Mouse (Mus musculus) midbrain, postnatal 0 days (tissue): ENCODE measurements around the gene Evc2. TPM values are rescaled to one million over a fixed set of nuclear protein-coding genes. Genes with fewer than 3 reads are reported as not detected.

ENCODE experiments used
- ATAC-seq: fragments of 200-750 bp; cut with Nextera tagmentation; 2 replicates; pipeline ENCODE4 v1.8.0; 2017; ENCODE audit warnings: moderate number of reproducible peaks, mild to moderate bottlenecking, moderate TSS enrichment, moderate library complexity; ENCODE audit not compliant: low FRiP score
- DNase-seq: peaks from one replicate; pipeline ENCODE4 v3.0.0-alpha.2; 2015; ENCODE audit warnings: low spot score
- H3K27ac ChIP-seq: fragments of 300-500 bp; sonication (generic); 2 replicates; pipeline ENCODE4 v1.5.1; 2014; ENCODE audit warnings: low read depth, mild to moderate bottlenecking, low read length, mixed read lengths
- H3K27me3 ChIP-seq: fragments of 300-500 bp; sonication (generic); 2 replicates; pipeline ENCODE4 v1.6.1; 2014; ENCODE audit warnings: low read length, control low read depth, mixed read lengths; ENCODE audit not compliant: insufficient read depth
- H3K36me3 ChIP-seq: fragments of 300-500 bp; sonication (generic); 2 replicates; pipeline ENCODE4 v1.6.1; 2014; ENCODE audit warnings: low read length, control low read depth, mixed read lengths; ENCODE audit not compliant: insufficient read depth
- H3K4me1 ChIP-seq: fragments of 300-500 bp; sonication (generic); 2 replicates; pipeline ENCODE4 v1.6.1; 2014; ENCODE audit warnings: mild to moderate bottlenecking, control low read depth, antibody characterized with exemption, low read length, mixed read lengths; ENCODE audit not compliant: insufficient read depth
- H3K4me2 ChIP-seq: fragments of 300-500 bp; sonication (generic); 2 replicates; pipeline ENCODE4 v1.6.1; 2014; ENCODE audit warnings: low read depth, mild to moderate bottlenecking, low read length, mixed read lengths; ENCODE audit not compliant: poor library complexity, severe bottlenecking
- H3K4me3 ChIP-seq: fragments of 300-500 bp; sonication (generic); 2 replicates; pipeline ENCODE4 v1.5.1; 2014; ENCODE audit warnings: low read depth, mild to moderate bottlenecking, low read length, moderate library complexity
- H3K9ac ChIP-seq: fragments of 300-500 bp; sonication (generic); replicated peaks from 2 replicates; pipeline ENCODE4 v1.6.1; 2014; ENCODE audit warnings: mild to moderate bottlenecking, low read length, moderate library complexity, mixed read lengths; ENCODE audit not compliant: poor library complexity, severe bottlenecking
- H3K9me3 ChIP-seq: fragments of 300-500 bp; sonication (generic); 2 replicates; pipeline ENCODE4 v1.6.1; 2016; ENCODE audit warnings: low read length, control low read depth
- CTCF ChIP-seq: IDR thresholded peaks from 2 replicates; pipeline ENCODE4 v1.5.1; 2016; ENCODE audit warnings: antibody characterized with exemption, mild to moderate bottlenecking
- WGBS: fragments of 180-500 bp; shearing (Covaris S2); extraction: QIAGEN DNeasy Blood & Tissue Kit; methylation state at CpG from one replicate; pipeline ENCODE4 v1.1.7; 2014; 5-methylcytosine and 5-hydroxymethylcytosine counted together
- polyA plus RNA-seq: library from polyadenylated mRNA; unstranded; fragments of >200 nt; fragmentation: Nextera tagmentation; extraction: Ambion mirVana; gene quantifications from 2 replicates; pipeline ENCODE4 v1.2.1, GENCODE M21; 2015
- total RNA-seq: library from RNA; depleted of rRNA; stranded (reverse); fragments of >200 nt; gene quantifications from 2 replicates; pipeline ENCODE4 v1.2.3, GENCODE M21; 2014

The Evc2 gene
- total and polyA plus RNA-seq, 2 experiments from 2014 or later = 3.6 to 4.2 TPM

DNA sequence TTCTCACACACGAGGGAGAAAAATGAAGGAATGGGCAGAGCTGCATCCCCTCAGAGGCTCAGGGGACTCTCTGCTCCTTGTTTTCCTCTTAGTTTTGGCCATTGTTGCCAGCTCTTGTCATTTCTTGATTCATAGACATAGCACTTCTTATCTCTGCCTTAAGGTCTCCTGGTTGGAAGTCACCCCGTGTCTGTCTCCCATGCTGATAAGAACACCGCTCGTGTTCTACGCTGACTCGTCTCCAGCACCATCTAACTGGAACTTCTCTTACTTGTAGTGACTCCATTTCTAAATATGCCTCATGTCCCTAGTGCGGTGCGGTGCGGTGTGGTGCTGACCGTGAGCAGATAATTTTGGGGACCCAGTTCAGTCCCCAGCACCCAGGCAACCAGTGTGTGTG, 52.6 kb downstream of the Evc2 start:
- Histone ChIP-seq H3K27me3 (no peaks in the 10 kb centered on the region), H3K27ac (no peak overlapping the region), H3K36me3 (no peaks in the 10 kb centered on the region), H3K4me3 (no peak overlapping the region), H3K9ac (no peak overlapping the region), H3K4me1 (0 out of 2 replicates have a peak, but pooled peaks cover 6% of the 10 kb centered on the region), H3K9me3 (no peaks in the 10 kb centered on the region), H3K4me2 (no peak overlapping the region)
- 92% methylated on average over 10 of the region's 10 CpGs for WGBS
- no peak for DNase-seq
- ATAC-seq = no peak
- TF ChIP-seq CTCF = no peak

DNA sequence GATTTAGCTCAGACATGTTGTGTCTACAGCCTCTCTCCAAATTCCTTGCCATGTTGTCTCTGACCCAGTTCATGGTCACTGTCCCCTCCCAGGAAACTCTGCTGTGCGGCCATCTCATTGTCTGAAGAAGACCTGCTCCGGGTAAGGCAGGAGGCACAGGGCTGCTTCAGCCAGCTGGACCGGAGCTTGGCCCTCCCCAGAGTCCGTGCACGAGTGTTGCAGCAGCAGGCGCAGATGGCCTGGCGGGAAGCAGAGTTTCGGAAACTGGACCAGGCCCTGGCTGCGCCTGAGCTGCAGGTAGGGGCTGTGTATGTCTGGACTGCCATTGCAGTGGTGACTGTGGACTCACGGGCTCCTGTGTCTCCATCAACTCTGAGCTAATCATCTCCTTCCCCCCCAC, 53.6 kb downstream of the Evc2 start:
- TF ChIP-seq CTCF = no peak
- no peak for DNase-seq
- no peak overlapping the region for H3K4me3 ChIP-seq
- no peaks in the 10 kb centered on the region for H3K27me3 ChIP-seq
- H3K4me2 ChIP-seq = no peak overlapping the region
- no peak overlapping the region for H3K9ac ChIP-seq
- no peaks in the 10 kb centered on the region for H3K36me3 ChIP-seq
- no peak overlapping the region for H3K27ac ChIP-seq
- H3K9me3 ChIP-seq = no peaks in the 10 kb centered on the region
- 0 out of 2 replicates have a peak, but pooled peaks cover 6% of the 10 kb centered on the region for H3K4me1 ChIP-seq
- no peak for ATAC-seq
- 90% methylated on average over 10 of the region's 10 CpGs for WGBS

GRCm38 (mm10) chr5:37395172-37396030, 57.1 kb downstream of the Evc2 start:
- no peak overlapping the region for H3K4me3 ChIP-seq
- 0 out of 2 replicates have a peak, but pooled peaks cover 6% of the 10 kb centered on the region for H3K4me1 ChIP-seq
- DNase-seq (peak; percentile 55), ATAC-seq (peak; percentile 75)
- TF ChIP-seq CTCF = no peak
- WGBS = 38% methylated on average over 22 of the region's 22 CpGs
- no peaks in the 10 kb centered on the region for H3K27me3 ChIP-seq
- H3K27ac ChIP-seq = peak overlapping the region; percentile 7; the same call in 1 of the 2 replicates
- no peaks in the 10 kb centered on the region for H3K36me3 ChIP-seq
- no peaks in the 10 kb centered on the region for H3K9me3 ChIP-seq
- no peak overlapping the region for H3K4me2 ChIP-seq
- H3K9ac ChIP-seq = no peak overlapping the region

GRCm38 (mm10) chr5:37419028-37419427, 80.7 kb downstream of the Evc2 start:
- ATAC-seq (0 out of 2 replicates have a peak, but pooled peaks have one; percentile 28), DNase-seq (no peak)
- Histone ChIP-seq H3K27me3 (no peaks in the 10 kb centered on the region), H3K9me3 (no peaks in the 10 kb centered on the region), H3K9ac (no peak overlapping the region), H3K4me3 (no peak overlapping the region), H3K36me3 (no peaks in the 10 kb centered on the region), H3K4me1 (no peaks in the 10 kb centered on the region), H3K27ac (no peak overlapping the region), H3K4me2 (no peak overlapping the region)
- no peak for TF ChIP-seq CTCF
- WGBS = 74% methylated on average over 6 of the region's 6 CpGs

GRCm38 (mm10) chr5:37427210-37427609, 88.9 kb downstream of the Evc2 start:
- Histone ChIP-seq H3K9me3 (no peaks in the 10 kb centered on the region), H3K27ac (no peak overlapping the region), H3K4me3 (no peak overlapping the region), H3K9ac (no peak overlapping the region), H3K36me3 (no peaks in the 10 kb centered on the region), H3K4me2 (no peak overlapping the region), H3K27me3 (no peaks in the 10 kb centered on the region), H3K4me1 (no peaks in the 10 kb centered on the region)
- no peak for DNase-seq
- no peak for ATAC-seq
- no peak for TF ChIP-seq CTCF

DNA sequence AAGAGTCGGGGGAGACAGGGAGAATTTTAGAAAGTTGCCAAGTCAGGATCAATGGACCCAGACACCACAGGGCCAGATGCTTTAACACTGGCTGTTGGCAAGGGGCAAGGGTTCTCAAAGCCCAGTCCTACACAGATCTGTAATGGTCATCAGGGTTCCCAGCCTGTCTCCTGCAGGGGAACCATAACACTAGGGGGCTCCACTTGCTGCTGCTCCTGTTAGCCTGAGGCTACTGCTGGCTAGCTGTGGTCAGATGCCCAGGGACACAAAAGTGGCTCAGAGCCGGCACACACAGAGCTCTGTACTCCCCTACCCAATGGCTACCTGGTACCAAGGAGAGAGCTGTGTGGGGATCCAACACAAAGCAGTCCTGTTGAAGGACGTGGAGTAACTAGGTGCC, 97.1 kb downstream of the Evc2 start:
- no peak overlapping the region for H3K4me3 ChIP-seq
- no peak for DNase-seq

More for the DNA sequence above, 97.1 kb downstream of the Evc2 start:
- TF ChIP-seq CTCF = no peak
- no peak overlapping the region for H3K4me2 ChIP-seq
- ATAC-seq = no peak
- no peak overlapping the region for H3K9ac ChIP-seq
- no peaks in the 10 kb centered on the region for H3K36me3 ChIP-seq
- H3K9me3 ChIP-seq = no peaks in the 10 kb centered on the region
- no peaks in the 10 kb centered on the region for H3K27me3 ChIP-seq
- no peak overlapping the region for H3K27ac ChIP-seq
- WGBS = 69% methylated on average over 3 of the region's 3 CpGs
- H3K4me1 ChIP-seq = no peaks in the 10 kb centered on the region
